Mouse (Mus musculus): ENCODE results near the gene Slc16a5.

GRCm38 (mm10) chr11:115437571-115438122 lies 24.6 kb upstream of the Slc16a5 start:
- no peak for TF ChIP-seq CTCF (IDR thresholded peaks at IDR 0.05; ENCODE audit: low read depth, low read length)
- TF ChIP-seq POLR2A (IDR thresholded peaks at IDR 0.05; ENCODE audit: insufficient read depth, low read length), result no peak
